Mouse (Mus musculus) yolk sac, embryonic 10.5 days (tissue): Measurements from ENCODE around the gene Fhl3.
"Not testable (repeated sequence)": the region's sequence is repeated elsewhere in the genome, so short reads cannot be mapped to it uniquely, and the experiment has no call there.

Source experiments
- DNase-seq: peaks from one replicate; pipeline ENCODE4 v3.0.0-alpha.2; 2017; ENCODE audit warnings: low spot score

Fhl3 gene

DNA sequence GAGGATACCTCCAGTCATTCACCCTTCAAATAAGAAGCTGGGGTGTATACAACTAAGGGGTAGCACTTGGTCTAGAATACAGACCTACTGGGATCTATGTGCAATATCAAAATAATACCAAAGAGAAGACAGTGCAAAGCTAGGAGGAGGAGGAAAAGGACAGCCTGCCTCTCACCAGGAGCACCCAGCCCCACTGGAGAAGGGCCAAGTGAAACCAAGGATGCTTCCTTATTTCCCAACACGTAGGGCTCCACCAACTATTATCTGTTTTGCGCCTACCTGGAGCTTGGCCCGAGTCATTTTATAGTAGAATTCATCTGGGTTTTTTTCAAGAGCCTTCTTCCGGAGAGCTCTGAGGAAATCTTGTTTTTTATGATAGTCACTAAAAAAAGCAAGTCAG lies 17.0 kb upstream of the Fhl3 start:
- no peak for DNase-seq

DNA sequence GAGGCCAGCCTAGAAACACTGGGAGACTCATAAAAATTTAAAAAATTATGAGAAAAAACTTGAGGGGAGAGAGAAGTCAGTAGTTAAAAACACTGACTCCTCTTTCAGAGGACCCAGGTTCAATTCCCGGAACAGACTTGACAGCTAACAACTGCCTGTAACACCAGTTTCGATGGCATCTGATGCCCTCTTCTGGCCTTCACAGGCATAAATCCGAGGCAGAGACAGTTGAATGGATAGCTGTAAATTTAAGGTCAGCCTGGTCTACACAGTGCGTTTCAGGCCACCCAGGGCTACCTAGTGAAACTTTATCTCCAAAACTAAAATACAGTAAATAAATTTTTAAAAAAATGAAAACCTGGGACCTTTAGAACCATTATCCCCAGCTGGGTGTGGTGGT lies 15.5 kb upstream of the Fhl3 start:
- no peak for DNase-seq

DNA sequence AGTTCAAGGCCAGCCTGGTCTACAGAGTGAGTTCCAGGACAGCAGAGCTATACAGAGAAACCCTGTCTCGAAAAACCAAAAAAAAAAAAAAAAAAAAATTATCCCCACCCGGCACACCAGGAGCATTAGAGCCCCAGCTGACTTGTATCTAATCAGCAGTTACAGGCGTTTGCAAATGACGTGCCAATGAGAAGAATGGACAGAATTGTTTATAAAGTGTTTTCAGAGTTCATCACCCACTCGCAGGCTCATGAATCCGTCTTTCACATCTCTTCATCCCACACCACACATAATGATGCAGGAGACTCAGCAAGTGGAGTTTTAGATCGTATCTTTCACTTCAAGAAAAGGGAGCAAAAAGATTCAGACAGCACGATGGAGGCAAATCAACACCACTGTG lies 15.0 kb upstream of the Fhl3 start:
- DNase-seq, result no peak

DNA sequence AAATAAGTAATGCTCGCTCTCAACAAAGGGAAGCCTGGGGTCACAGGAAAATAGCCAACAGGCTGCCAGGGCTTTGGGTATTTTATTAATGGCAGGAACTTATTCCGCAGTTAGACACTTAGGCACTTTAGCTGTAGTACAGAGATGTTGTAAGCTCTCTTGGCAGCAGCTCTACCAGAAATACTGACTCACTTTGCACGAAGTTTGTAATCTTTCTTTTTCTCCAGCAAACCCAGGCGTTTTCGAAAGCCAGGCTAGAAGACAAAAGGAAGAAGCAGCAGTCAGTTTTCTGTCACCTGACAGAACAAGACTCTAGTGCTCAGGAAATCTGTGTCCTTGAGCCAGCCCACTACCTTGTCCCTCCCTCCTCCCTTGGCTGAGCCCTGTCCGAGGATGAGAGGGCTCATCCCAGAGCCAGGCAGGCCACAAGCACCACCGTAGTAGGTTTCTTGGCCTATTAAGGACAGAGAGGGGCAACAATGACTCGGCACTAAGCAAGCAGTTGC lies 14.6 kb upstream of the Fhl3 start:
- no peak for DNase-seq

DNA sequence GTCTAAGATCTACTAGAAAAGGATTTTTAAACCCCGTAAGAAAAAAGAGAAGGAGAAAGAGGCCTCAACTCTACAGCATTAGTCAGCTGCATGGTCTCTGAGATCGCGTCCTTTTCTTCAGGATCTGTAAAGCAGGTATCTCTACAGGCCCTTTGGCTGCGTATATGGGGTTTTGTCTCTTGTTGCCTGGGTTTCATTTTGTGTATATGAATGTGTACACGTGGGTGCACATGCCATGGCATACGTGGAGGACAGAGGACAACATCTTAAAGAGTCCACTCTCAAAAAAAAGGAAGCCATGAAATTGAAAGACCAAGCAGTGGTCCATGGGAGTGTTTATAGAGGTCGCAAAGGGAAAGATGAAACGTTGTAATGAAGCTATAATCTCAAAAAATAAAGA lies 9.0 kb upstream of the Fhl3 start:
- DNase-seq, result no peak

DNA sequence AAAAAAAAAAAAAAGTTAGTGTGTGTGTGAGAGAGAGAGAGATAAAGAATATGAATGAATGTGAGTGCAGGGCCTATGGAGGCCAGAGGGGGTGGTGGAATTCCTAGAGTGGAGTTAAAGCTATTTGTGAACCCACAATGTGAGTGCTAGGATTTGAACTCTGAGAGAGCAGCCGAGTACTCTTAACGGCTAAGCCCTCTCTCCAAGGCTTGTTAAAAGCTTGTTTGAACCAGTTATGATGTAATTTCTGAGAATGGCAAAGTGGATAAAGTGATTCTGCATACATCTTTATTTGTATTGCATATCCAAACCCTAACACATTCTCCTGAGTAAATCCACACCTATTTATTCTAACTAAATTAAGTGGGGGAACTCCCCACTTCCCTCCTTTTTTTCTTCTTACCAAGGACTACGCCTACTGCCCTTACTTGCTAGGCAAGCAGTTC lies 8.1 kb upstream of the Fhl3 start:
- no peak for DNase-seq

DNA sequence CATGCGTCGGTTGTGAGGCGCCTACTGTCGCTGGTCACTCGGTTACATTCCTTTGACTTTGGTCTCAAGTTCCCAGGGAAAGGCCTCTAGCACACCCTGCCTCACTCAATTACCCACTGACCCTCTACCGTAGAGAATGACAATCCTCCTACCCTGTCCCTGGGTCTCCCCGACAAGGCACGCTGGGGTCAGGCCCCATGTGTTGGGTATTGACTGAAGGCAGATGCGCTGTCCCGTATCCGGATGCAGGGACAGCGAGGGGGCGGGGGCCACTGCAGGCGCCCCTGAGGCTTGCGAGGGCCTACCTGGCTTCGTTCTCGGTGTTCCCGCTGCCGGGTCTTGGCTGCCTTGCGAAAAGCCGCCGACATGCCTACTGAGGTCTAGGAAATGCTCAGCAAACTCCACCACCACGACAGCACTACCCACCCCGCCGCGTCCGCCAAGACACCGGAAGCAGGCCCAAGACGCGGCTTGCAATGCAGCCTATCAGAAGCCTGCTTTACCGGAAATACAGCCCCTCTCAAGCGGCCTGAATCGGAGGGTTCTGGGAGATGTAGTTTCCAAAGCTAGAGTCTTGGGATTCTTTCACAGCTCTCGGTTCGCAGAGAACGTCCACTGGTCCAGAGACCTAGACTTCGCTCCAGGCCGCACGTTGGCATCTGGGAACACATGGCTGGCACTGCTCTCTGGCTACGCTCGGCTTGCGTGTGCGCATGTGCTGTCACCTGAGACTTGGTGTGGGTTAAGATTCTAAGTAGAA lies 7.2 kb upstream of the Fhl3 start, which contains the start of gene Utp11:
Utp11 (minus strand) TSS at position 466 of the 760 bp plus-strand sequence.
- DNase-seq, result peak; percentile 92

DNA sequence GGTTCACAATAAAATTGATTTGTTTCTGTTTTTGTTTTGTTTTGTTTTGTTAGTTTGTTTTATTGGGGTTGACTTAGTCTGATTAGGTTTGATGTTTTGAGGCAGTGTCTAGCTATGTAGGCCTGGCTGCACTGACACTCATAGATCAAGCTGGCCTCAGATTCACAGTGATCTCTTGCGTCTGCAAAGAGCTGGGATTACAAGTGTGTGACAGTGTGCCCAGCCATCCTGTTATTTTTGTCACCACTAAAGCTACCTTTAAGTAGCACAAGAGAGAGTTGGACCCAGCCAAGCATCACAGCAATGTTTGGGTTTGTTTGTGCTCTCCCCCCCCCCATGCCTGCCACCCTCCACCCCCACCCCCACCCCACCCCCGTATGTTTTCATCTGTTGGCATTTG lies 5.9 kb upstream of the Fhl3 start:
- DNase-seq, result no peak

DNA sequence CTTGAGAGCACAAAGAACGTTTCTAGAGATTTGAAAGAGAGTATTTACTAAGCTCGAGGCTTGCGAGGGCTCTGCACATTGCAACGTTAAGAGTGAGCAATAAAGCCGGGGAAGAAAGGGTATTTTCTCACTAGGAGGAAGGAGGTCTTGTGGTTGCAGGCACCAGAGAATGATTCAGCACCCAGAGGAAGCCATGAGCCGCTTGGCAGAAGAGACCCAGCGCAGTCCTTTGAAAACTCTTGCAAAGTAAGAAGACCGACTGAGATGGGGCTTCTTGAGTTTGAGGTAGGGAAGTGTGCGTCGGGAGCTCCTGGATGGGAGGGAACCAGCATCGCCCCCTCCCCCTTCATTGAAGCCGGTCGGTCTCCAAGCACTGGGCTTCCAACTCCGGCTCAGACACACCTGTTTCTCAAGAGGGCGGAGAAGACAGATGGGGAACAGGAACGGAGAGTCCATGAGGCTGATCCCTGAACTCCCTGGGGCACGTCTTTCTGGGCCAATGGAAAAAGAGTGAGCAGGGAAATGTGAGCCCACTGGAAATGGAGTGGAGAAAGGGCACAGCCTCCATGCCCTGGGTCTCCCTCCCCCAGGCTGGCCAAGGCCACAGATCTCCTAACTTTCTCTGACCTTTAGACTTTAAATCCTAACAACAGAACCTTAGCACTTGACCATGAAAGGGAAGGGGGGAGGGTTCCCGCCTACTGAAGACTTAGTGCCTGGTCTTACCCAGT lies 4.5 kb upstream of the Fhl3 start:
- DNase-seq, result peak; percentile 50

DNA sequence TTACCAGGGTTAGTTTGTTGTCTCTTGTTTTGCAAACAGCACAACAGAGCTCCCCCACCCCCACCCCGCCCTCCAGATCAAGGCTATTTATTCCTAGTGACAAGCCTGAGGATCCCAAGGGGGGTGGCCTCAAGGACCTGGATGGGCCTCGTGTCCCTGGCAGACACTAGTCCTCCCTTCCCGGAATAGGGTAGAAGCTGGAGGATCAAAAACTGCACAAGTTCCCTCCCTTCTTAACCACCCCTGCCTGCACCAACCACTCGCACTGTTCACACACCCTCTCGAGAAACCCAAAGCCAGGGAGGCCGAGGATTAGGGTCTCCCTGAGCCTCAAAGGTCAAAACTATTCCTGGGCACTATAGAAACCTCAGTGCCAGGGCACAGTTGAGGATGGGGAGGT lies 710 bp upstream of the Fhl3 start:
- DNase-seq, result no peak

DNA sequence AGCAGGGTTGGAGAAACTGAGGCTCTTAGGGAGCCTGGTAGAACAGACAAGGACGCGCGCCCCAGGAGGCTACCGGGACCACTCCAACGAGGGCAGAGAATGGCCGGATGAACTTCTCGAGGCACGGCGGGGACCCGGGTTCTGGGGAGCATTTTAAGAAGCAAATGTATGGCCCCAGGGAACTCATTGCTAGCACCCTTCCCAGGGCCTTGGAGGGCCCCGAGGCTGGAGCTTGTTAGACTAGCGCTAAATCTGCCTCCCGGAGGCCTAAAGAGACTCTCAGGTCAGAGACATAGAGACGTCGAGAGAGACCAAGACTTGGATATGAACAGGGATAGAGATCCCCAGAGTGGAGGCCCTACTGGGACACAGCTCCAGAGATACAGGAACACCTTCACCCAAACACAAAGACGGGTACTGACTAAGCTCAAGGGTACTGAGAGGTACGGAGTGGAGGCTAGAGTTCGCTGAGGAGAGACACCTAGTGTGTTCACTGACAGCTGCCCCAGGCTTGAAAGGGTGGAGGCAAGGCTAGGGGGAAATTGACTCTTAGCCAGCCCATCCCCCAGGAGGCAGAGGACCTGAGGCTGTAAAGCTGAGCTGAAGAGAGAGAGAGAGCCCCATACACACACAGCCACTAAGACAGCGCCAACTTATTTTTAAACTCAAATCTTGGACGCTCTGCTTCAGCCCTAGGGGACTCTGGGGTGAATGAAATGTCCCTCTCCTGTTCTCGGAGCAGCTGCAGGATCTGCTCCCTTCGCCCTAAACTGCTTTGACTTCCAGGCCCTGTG lies 748 bp downstream of the Fhl3 start:
- DNase-seq, result peak; percentile 69

DNA sequence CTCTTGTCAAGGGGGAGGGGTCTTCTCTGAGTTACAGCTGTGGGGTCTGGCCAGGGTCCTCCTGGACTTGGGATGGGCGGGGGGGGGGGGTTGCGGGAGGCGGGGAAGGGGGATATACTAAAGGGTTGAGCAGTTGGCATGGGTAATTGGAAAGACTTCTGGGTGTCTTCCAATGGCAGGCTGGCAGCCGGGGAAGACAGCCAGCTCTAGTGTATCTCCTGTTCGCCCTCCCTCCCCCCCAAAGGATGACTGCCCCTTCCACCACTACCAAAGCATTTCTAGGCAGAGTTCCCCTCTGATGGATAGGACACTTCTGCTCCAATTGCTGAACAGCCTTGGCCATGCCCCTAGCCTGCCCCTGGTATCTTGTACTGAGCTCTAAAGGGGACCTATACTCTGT lies 1.4 kb downstream of the Fhl3 start:
- no peak for DNase-seq

DNA sequence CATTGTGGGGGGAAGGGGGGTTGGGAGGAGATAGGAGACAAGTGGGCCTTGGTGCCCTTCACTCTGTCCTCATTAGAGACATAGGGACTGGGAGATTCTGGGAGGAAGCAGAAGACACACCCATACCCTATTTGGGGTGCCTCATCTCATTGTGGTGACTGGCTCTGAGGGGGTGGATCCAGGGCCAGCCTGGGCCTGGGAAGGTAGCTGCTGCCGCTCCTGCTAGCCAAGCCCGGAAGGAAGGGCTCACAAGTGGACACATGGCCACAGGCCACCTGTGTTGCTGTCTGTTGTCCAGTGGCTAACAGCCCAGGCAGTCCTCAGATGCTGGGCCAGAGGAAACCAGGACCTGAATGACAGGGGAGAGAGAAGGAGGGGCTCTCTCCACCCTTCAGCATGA lies 2.9 kb downstream of the Fhl3 start:
- peak; percentile 7 for DNase-seq

DNA sequence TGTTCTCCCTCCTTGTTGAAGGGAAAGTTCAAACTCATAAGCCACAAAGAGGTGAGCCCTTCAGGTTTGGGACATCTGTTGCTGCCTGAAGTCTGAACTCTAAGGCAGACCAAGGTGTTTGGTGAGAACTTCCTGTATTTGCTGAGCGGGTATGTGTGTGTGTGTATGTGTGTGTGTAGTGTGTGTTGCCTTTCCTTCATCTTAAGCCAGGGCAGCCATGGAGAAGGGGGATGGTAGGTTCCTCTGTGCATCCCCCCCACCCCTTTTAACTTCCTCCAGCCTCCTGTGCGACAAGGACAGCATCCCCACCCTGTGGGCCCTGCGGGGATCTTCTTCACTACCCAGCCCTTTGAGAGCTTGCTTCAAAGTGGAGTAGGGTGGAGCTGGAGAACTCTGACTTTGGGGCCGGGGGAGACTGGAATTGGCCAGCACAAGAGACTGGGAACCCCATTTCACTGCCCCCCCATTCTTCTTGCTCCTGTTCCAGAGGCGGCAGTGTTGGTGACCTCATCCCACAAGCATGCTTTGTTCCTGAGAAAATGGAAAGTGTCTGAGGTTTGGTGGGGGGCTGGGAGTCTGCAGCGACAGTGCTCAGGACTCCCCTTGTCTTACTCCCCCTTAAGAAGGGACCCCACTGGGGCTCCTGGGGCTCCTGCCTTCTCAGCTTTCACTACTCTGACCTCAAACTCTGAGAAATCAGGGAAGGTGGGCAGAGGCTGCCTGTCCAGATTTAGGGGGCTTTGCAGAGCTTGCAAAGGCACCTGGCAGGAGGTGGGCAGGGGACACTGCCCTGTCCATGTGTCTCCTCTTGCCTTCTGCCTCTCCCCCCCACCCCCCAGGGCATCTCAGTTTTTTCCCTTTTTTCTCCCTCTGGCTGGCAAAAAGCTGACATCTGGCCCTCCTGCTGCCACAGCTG lies 3.6 kb downstream of the Fhl3 start:
- DNase-seq, result peak; percentile 26

DNA sequence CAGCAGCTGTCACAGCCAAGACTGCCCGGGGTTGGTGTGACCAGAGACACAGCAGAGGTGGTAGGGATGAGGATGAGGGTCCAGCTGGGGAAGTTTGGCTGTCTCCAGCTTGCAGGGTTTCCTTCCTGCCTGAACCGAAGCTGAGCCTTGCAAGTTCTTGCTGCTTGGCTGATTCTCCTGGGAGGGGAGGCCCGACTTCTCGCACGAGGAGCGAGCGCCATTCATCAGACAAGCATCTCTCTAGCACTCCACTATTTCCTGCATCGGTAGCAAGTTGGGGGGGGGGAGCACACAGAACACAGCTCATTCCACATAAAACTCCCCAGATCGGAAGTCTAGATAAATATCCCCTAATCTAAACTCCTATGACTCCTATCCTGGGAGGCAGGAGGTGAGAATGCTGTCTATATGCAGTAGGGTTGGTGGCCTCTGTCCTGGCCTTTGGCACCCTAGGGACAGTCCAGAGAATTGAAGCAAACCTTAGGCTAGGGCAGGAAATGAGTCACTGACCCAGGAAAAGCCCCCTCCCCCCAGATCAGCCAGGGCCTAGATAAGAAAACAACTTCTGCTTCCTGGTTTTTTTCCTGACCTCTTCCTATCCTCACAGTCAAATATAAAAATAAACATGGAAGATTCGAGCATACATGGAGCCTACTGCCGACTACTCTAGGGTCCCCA lies 4.4 kb downstream of the Fhl3 start:
- peak; percentile 85 for DNase-seq

DNA sequence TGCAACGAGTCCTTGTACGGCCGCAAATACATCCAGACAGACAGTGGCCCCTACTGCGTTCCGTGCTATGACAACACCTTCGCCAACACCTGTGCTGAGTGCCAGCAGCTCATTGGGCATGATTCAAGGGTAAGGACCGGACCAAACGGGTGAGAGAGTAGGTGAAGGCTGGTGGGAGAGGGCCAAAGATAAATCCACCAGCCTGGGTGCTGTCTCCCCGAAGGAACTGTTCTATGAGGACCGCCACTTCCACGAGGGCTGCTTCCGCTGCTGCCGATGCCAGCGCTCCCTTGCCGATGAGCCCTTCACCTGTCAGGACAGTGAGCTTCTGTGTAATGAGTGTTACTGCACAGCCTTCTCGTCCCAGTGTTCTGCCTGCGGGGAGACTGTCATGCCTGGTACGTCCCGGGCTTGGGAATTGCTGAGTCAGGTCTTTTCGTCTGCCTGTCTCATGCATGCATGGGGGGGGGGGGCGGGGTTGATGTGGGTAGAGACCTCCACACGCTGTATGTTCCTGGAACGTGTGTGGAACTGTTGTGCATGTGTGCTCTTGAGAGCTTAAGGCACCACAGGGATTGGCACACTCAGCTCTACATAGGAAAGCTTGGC lies 5.3 kb downstream of the Fhl3 start:
- peak; percentile 6 for DNase-seq

DNA sequence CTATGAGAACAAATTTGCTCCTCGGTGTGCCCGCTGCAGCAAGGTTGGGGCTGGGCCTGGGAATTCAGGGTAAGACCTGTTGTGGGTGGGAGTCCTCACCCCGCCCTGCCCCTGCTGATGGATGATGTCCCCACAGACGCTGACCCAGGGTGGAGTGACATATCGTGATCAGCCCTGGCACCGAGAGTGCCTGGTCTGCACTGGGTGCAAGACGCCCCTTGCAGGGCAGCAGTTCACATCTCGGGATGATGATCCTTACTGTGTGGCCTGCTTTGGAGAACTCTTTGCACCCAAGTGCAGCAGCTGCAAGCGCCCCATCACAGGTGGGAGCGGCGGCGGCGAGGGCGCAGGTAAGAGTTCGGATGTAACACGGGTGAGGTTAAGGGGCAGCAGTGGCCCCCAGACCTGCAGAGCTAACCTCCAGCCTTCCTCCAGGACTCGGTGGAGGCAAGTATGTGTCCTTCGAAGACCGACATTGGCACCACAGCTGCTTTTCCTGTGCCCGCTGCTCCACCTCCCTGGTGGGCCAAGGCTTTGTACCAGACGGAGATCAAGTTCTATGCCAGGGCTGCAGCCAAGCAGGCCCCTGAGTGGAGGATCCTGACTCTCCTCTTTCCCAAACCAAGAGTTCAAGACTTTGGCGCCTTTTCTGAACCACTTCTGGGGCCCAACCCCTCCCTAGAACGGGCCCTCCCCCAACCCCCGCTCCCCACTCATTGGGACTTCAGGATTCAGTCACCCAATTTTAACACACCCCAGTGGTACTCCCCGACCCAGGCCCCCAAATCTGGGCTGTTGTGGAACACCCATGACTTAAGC lies 7.1 kb downstream of the Fhl3 start:
- peak; percentile 3 for DNase-seq

DNA sequence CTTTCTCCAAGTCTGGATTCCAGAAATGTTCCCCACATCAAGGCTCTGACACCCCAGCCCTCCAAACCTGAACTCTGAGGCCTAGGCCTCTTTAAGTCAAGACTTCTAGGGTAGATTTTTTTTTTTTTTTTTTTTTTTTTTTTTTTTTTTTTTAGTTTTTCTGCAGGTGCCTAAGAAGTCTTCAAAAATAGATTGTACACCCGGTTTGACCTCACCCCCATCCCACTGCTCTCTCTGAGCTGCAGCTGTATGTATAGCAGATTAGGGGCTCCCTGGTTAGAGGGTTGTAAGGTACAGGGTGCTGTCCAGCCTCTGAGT lies 7.7 kb downstream of the Fhl3 start:
- not testable (repeated sequence) for DNase-seq
